Mouse (Mus musculus): ENCODE measurements at regions not wholly inside any gene's neighbourhood (a gene's known extent, or its start where the extent isn't known, plus 50 kb on each side); places are given as distances from the start of the nearest gene placed in this dataset.

GRCm38 (mm10) chr4:149844971-149845370, 70.9 kb upstream of the Slc25a33 start:
- no peak for DNase-seq (ENCODE audit: low spot score)

- no peak for DNase-seq (ENCODE audit: low spot score)
Measured at GRCm38 (mm10) chr4:149843736-149844135, 69.7 kb upstream of the Slc25a33 start.

GRCm38 (mm10) chr4:149842906-149843305, 68.8 kb upstream of the Slc25a33 start:
- DNase-seq (ENCODE audit: low spot score), result no peak

- DNase-seq (ENCODE audit: low spot score), result peak; percentile 42
Measured at GRCm38 (mm10) chr4:149841856-149842255, 67.8 kb upstream of the Slc25a33 start.

- peak; percentile 47 for DNase-seq (ENCODE audit: low spot score)
Measured at GRCm38 (mm10) chr4:149840511-149841292, 66.6 kb upstream of the Slc25a33 start.

- DNase-seq (ENCODE audit: low spot score), result no peak
Measured at GRCm38 (mm10) chr4:149838682-149839081, 64.6 kb upstream of the Slc25a33 start.

GRCm38 (mm10) chr4:149834646-149835156, 60.6 kb upstream of the Slc25a33 start:
- DNase-seq (ENCODE audit: low spot score), result no peak

GRCm38 (mm10) chr4:149832446-149833101, 58.5 kb upstream of the Slc25a33 start:
- DNase-seq (ENCODE audit: low spot score), result no peak

GRCm38 (mm10) chr4:149830551-149831192, 56.6 kb upstream of the Slc25a33 start:
- DNase-seq (ENCODE audit: low spot score), result peak; percentile 54

GRCm38 (mm10) chr4:149829964-149830363, 55.9 kb upstream of the Slc25a33 start:
- no peak for DNase-seq (ENCODE audit: low spot score)

- DNase-seq (ENCODE audit: low spot score), result no peak
Measured at GRCm38 (mm10) chr4:149827784-149828183, 53.7 kb upstream of the Slc25a33 start.
